Mouse (Mus musculus) heart, embryonic 10.5 days (tissue): Measurements from ENCODE around the gene Olfr1232. TPM values are rescaled to one million over a fixed set of nuclear protein-coding genes. Genes with fewer than 3 reads are reported as not detected.

ENCODE experiments used
- DNase-seq: peaks from one replicate; pipeline ENCODE4 v3.0.0-alpha.2; 2017; ENCODE audit warnings: low spot score
- H3K27ac ChIP-seq: fragments of 300-500 bp; sonication (generic); 2 replicates; pipeline ENCODE4 v1.5.1; 2016; ENCODE audit warnings: mild to moderate bottlenecking
- H3K27me3 ChIP-seq: fragments of 300-500 bp; sonication (generic); 2 replicates; pipeline ENCODE4 v1.6.1; 2016; ENCODE audit warnings: mild to moderate bottlenecking; ENCODE audit not compliant: poor library complexity, insufficient read depth, severe bottlenecking
- H3K36me3 ChIP-seq: fragments of 300-500 bp; sonication (generic); 2 replicates; pipeline ENCODE4 v1.6.1; 2016; ENCODE audit warnings: mild to moderate bottlenecking, moderate library complexity
- H3K4me1 ChIP-seq: fragments of 300-500 bp; sonication (generic); 2 replicates; pipeline ENCODE4 v1.6.1; 2016; ENCODE audit warnings: mild to moderate bottlenecking
- H3K4me3 ChIP-seq: fragments of 300-500 bp; sonication (generic); 2 replicates; pipeline ENCODE4 v1.5.1; 2016; ENCODE audit warnings: mild to moderate bottlenecking, moderate library complexity
- H3K9me3 ChIP-seq: fragments of 300-500 bp; sonication (generic); 2 replicates; pipeline ENCODE4 v1.6.1; 2016; ENCODE audit warnings: mild to moderate bottlenecking, moderate library complexity
- WGBS: fragments of 180-500 bp; shearing (Covaris S2); methylation state at CpG from one replicate; pipeline ENCODE4 v1.1.7; 2016; 5-methylcytosine and 5-hydroxymethylcytosine counted together
- polyA plus RNA-seq: library from polyadenylated mRNA; unstranded; fragments of >200 nt; fragmentation: Nextera tagmentation; extraction: Ambion mirVana; gene quantifications from 2 replicates; pipeline ENCODE4 v1.2.1, GENCODE M21; 2016

Olfr1232 gene
- polyA plus RNA-seq: not detected in 2 replicates

DNA sequence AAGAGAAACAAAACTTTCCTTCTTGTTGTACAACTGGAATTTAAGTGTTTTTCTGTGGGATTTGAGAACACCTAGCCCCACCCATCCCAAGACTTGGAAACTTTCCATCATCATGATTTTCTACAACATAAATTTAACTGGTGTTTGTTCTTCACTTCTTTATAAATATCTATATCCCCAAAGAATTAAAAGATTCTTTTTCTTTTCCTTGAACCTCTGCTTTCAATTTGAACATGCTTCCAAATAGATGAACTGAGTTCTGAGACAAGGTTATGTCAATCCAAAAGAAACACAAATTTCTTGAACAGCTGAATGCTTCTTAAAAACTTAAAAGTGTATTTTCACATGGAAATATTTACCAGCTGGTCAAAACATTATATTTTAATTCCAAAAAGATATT, at the start of gene Olfr1232:
Olfr1232 (minus strand) TSS at position 101 of the 400 bp plus-strand sequence.
- H3K9me3 ChIP-seq: no peaks in the 10 kb centered on the region
- no peak for DNase-seq
- no peak within 1 kb of the TSS for H3K4me3 ChIP-seq
- no peaks in the 10 kb centered on the region for H3K36me3 ChIP-seq
- no peaks in the 10 kb centered on the region for H3K27me3 ChIP-seq
- no peaks in the 10 kb centered on the region for H3K4me1 ChIP-seq
- no peak within 1 kb of the TSS for H3K27ac ChIP-seq

DNA sequence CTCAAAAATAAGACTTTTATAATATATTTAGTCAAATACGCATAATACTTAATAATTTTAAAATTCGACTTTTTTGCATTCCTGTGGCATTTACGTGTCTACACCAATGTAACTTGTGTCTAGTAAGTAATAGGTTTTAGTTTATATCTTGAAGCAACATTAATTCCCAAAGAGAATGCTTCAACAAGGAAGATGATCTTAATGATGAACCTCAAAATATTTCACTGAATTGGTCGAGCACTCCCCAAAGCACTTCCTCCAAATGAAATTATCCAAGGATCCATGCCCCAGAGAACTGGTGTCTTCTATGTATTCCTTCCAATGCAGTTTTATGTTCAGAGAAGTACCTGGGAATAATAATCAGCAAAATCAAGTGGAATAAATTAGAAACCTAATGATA, 35.3 kb upstream of the Olfr1232 start, which contains the start of gene Olfr1234:
Olfr1234 (minus strand) TSS at position 101 of the 400 bp plus-strand sequence.
- no peak for DNase-seq
- no peaks in the 10 kb centered on the region for H3K4me1 ChIP-seq
- WGBS: 85% methylated on average over 4 of the region's 4 CpGs
- no peaks in the 10 kb centered on the region for H3K27me3 ChIP-seq
- no peak within 1 kb of the TSS for H3K4me3 ChIP-seq
- no peak within 1 kb of the TSS for H3K27ac ChIP-seq
- H3K36me3 ChIP-seq: no peaks in the 10 kb centered on the region
- H3K9me3 ChIP-seq: no peaks in the 10 kb centered on the region

DNA sequence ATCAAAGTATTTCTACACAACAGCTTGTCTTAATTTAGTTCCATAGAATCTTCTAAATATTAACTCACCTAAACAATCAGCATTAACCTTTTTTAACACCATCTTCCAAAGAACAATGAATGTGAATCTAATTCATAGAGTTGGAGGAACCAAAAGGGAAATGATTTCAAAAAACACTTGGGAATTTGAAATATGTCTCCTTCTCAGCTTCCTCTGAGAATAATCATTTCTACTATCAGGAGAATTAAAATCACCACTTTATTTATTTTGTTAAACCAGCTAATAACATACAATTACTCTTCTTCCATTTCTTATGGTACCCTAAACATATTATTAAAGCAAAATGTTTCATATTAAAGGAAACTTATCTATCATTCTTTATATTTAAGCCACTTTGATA, 12.8 kb upstream of the Olfr1232 start, which contains the start of gene Olfr1233:
Olfr1233 (minus strand) TSS at position 101 of the 400 bp plus-strand sequence.
- Histone ChIP-seq H3K4me3 (no peak within 1 kb of the TSS), H3K4me1 (no peaks in the 10 kb centered on the region), H3K36me3 (no peaks in the 10 kb centered on the region), H3K9me3 (no peaks in the 10 kb centered on the region), H3K27me3 (no peaks in the 10 kb centered on the region), H3K27ac (no peak within 1 kb of the TSS)
- no peak for DNase-seq

DNA sequence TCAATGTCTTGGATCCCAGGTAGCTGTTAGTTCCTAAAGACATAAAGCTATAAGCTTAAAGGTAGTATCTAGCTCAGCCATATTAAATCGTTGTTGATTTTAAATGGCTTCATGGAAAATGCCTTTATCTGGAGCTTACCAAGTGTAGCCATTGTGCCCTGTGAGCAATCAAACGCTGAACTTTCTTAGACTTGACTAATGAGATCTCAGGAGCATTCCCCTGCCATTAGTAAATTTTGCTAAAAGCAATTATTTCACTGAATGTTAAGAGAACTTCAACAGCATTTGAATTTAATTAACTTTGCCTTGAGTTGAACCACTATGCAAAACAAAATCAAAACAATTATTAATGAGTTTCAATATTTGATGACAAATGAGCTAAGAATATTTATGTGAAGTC, 22.5 kb downstream of the Olfr1232 start, which contains the start of gene Olfr1231:
Olfr1231 (minus strand) TSS at position 101 of the 400 bp plus-strand sequence.
- Histone ChIP-seq H3K4me3 (no peak within 1 kb of the TSS), H3K36me3 (no peaks in the 10 kb centered on the region), H3K27ac (no peak within 1 kb of the TSS), H3K4me1 (no peaks in the 10 kb centered on the region), H3K9me3 (no peaks in the 10 kb centered on the region), H3K27me3 (no peaks in the 10 kb centered on the region)
- no peak for DNase-seq
- 71% methylated on average over 2 of the region's 2 CpGs for WGBS

GRCm38 (mm10) chr2:89297168-89297567, 32.3 kb downstream of the Olfr1232 start, which contains the start of gene Olfr1230:
Olfr1230 (minus strand) TSS chr2:89297268.
- Histone ChIP-seq H3K4me1 (no peaks in the 10 kb centered on the region), H3K27me3 (no peaks in the 10 kb centered on the region), H3K4me3 (no peak within 1 kb of the TSS), H3K36me3 (no peaks in the 10 kb centered on the region), H3K27ac (no peak within 1 kb of the TSS), H3K9me3 (no peaks in the 10 kb centered on the region)
- 81% methylated on average over 1 of the region's 1 CpGs for WGBS
- DNase-seq: no peak

- WGBS: 76% methylated on average over 2 of the region's 2 CpGs
- Histone ChIP-seq H3K9me3 (no peaks in the 10 kb centered on the region), H3K4me3 (no peak within 1 kb of the TSS), H3K27ac (no peak within 1 kb of the TSS), H3K4me1 (no peaks in the 10 kb centered on the region), H3K36me3 (no peaks in the 10 kb centered on the region), H3K27me3 (no peaks in the 10 kb centered on the region)
- DNase-seq: no peak
Observed at GRCm38 (mm10) chr2:89287914-89288313, 41.6 kb downstream of the Olfr1232 start, which contains the start of gene Olfr1229. Olfr1229 (minus strand) TSS chr2:89288014.

Other genes starting within 250 kb of the Olfr1232 start
- gene Olfr1219, start 246.2 kb downstream of the Olfr1232 start, polyA plus RNA-seq: not detected in 2 replicates
- not detected in 2 replicates for gene Olfr1220, start 222.8 kb downstream of the Olfr1232 start, polyA plus RNA-seq
- gene Olfr1221, start 212.4 kb downstream of the Olfr1232 start, polyA plus RNA-seq: not detected in 2 replicates
- gene Olfr1222, start 196.6 kb downstream of the Olfr1232 start, polyA plus RNA-seq: not detected in 2 replicates
- gene Olfr1223, start 178.1 kb downstream of the Olfr1232 start, polyA plus RNA-seq: not detected in 2 replicates
- not detected in 2 replicates for gene Olfr1224-ps1, start 165.6 kb downstream of the Olfr1232 start, polyA plus RNA-seq
- gene Olfr1225, start 155.0 kb downstream of the Olfr1232 start, polyA plus RNA-seq: not detected in 2 replicates
- not detected in 2 replicates for gene Olfr1226, start 129.6 kb downstream of the Olfr1232 start, polyA plus RNA-seq
- not detected in 2 replicates for gene Olfr1228, start 75.6 kb downstream of the Olfr1232 start, polyA plus RNA-seq
- gene Olfr1229, start 41.7 kb downstream of the Olfr1232 start, polyA plus RNA-seq: not detected in 2 replicates
- gene Olfr1230, start 32.4 kb downstream of the Olfr1232 start, polyA plus RNA-seq: not detected in 2 replicates
- not detected in 2 replicates for gene Olfr1231, start 22.6 kb downstream of the Olfr1232 start, polyA plus RNA-seq
- gene Olfr1233, start 12.7 kb upstream of the Olfr1232 start, polyA plus RNA-seq: not detected in 2 replicates
- not detected in 2 replicates for gene Olfr1234, start 35.2 kb upstream of the Olfr1232 start, polyA plus RNA-seq
- gene Olfr1238, start 80.0 kb upstream of the Olfr1232 start, polyA plus RNA-seq: not detected in 2 replicates
- not detected in 2 replicates for gene Olfr1239, start 90.7 kb upstream of the Olfr1232 start, polyA plus RNA-seq
- not detected in 2 replicates for gene Olfr1240, start 113.3 kb upstream of the Olfr1232 start, polyA plus RNA-seq
- gene Olfr1241, start 157.5 kb upstream of the Olfr1232 start, polyA plus RNA-seq: not detected in 2 replicates
- not detected in 2 replicates for gene Olfr1242, start 168.7 kb upstream of the Olfr1232 start, polyA plus RNA-seq
- gene Olfr1243, start 201.8 kb upstream of the Olfr1232 start, polyA plus RNA-seq: not detected in 2 replicates
- not detected in 2 replicates for gene Olfr1245, start 248.8 kb upstream of the Olfr1232 start, polyA plus RNA-seq